ENCODE assay signal across 8 mouse cellular contexts in the genomic region with DNA sequence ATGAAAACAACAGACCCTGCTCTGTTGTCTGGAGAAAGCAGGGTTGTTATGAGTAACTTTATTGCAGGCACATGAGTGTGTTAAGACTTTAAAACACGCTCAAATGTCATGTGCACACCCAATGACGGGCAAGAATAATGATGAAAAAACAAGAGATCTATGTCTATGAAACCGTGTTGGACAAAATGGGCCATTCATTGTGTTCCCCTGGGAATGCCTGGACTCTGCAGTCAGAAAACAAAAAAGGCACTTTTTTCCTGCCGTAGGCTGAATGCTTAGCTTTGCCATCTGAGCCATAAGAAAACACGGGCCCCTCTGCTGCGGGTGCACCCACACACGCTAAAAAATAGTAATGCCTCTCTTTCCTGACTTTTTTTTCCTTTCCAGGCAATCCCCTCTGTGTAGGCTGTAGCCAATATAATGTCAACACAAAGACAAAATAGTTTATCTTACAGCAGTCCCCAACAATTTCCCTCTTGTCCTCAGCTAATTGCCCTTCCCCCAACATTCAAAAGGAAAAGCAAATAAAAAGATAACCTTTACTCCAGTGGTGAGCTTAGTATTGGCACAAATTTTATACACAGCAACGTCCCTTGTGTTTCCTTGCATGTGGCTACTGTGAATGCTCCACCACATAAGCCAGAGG.
A peak's percentile ranks its signal among the peaks of the same experiment; 100 is the strongest.
DNase-seq lines count a peak whose midpoint lies in the region; ATAC-seq and TF ChIP-seq lines count a peak whose summit lies in the region.

No protein-coding gene starts in this region.

- peaks cover 16% of the 10 kb centered on the region for H3K4me1 ChIP-seq in kidney, embryonic 16.5 days (ENCODE audit: insufficient read depth, low read length)
- H3K4me1 ChIP-seq in embryonic facial prominence, embryonic 11.5 days (ENCODE audit: control insufficient read depth, insufficient read depth, low read length), result no peaks in the 10 kb centered on the region
- peaks cover 8% of the 10 kb centered on the region; the same call in 1 of the 2 replicates for H3K4me1 ChIP-seq in hindbrain, postnatal 0 days (ENCODE audit: insufficient read depth, low read length)
- H3K4me1 ChIP-seq in neural tube, embryonic 13.5 days (replicated peaks), result peaks cover 46% of the 10 kb centered on the region

- no peak for DNase-seq in kidney, adult 9 months
- DNase-seq in embryonic facial prominence, embryonic 11.5 days (ENCODE audit: low spot score), result peak; percentile 68
- peak; percentile 54 for DNase-seq in hindbrain, postnatal 0 days (ENCODE audit: low spot score)
- DNase-seq in left cerebral cortex, postnatal 36 days (ENCODE audit: low spot score in 2 of 2), result no peak
- no peak for DNase-seq in T-cell, adult 2 months (ENCODE audit: low spot score)
- no peak for DNase-seq in urinary bladder, adult 18-20 months (ENCODE audit: low spot score in 2 of 2)

- 0 out of 2 replicates have a peak overlapping the region, but pooled peaks have one; percentile 13 for H3K4me2 ChIP-seq in kidney, embryonic 16.5 days (replicated peaks; ENCODE audit: low read depth, low read length)
- no peak overlapping the region for H3K4me2 ChIP-seq in embryonic facial prominence, embryonic 11.5 days (ENCODE audit: low read depth, low read length)
- H3K4me2 ChIP-seq in hindbrain, postnatal 0 days (ENCODE audit: low read depth, low read length), result peak overlapping the region; percentile 21; the same call in 1 of the 2 replicates
- H3K4me2 ChIP-seq in neural tube, embryonic 13.5 days, result peak overlapping the region; percentile 6

- ATAC-seq in kidney, embryonic 16.5 days (ENCODE audit: low FRiP score, low TSS enrichment), result 0 out of 2 replicates have a peak, but pooled peaks have one; percentile 27
- ATAC-seq in embryonic facial prominence, embryonic 11.5 days (replicated peaks; ENCODE audit: insufficient number of reproducible peaks, low FRiP score, low TSS enrichment, low read depth), result peak; percentile 65
- no peak for ATAC-seq in hindbrain, postnatal 0 days
- no peak for ATAC-seq in neural tube, embryonic 13.5 days (ENCODE audit: low read depth)

- no peak overlapping the region; the same call in 1 of the 2 replicates for H3K9ac ChIP-seq in kidney, embryonic 16.5 days (replicated peaks; ENCODE audit: low read length)
- no peak overlapping the region for H3K9ac ChIP-seq in embryonic facial prominence, embryonic 11.5 days (replicated peaks; ENCODE audit: low read length)
- no peak overlapping the region for H3K9ac ChIP-seq in hindbrain, postnatal 0 days (replicated peaks; ENCODE audit: low read length)
- no peak overlapping the region for H3K9ac ChIP-seq in neural tube, embryonic 13.5 days

- H3K9me3 ChIP-seq in kidney, embryonic 16.5 days (ENCODE audit: low read length), result no peaks in the 10 kb centered on the region
- no peaks in the 10 kb centered on the region for H3K9me3 ChIP-seq in embryonic facial prominence, embryonic 11.5 days (replicated peaks; ENCODE audit: control insufficient read depth, low read length)
- H3K9me3 ChIP-seq in hindbrain, postnatal 0 days (ENCODE audit: low read length), result no peaks in the 10 kb centered on the region
- no peaks in the 10 kb centered on the region for H3K9me3 ChIP-seq in neural tube, embryonic 13.5 days

- H3K27me3 ChIP-seq in kidney, embryonic 16.5 days (ENCODE audit: insufficient read depth, low read length), result no peaks in the 10 kb centered on the region
- no peaks in the 10 kb centered on the region for H3K27me3 ChIP-seq in embryonic facial prominence, embryonic 11.5 days (ENCODE audit: control insufficient read depth, insufficient read depth, low read length)
- no peaks in the 10 kb centered on the region for H3K27me3 ChIP-seq in hindbrain, postnatal 0 days (ENCODE audit: insufficient read depth, low read length)
- H3K27me3 ChIP-seq in neural tube, embryonic 13.5 days, result peaks cover 33% of the 10 kb centered on the region; the same call in 1 of the 2 replicates

- TF ChIP-seq CTCF in hindbrain, postnatal 0 days (IDR thresholded peaks at IDR 0.05; ENCODE audit: low read depth), result no peak

- no peak overlapping the region for H3K27ac ChIP-seq in kidney, embryonic 16.5 days (ENCODE audit: low read length)
- 0 out of 2 replicates have a peak overlapping the region, but pooled peaks have one; percentile 2 for H3K27ac ChIP-seq in embryonic facial prominence, embryonic 11.5 days (replicated peaks; ENCODE audit: low read depth, low read length)
- peak overlapping the region; percentile 32; the same call in 1 of the 2 replicates for H3K27ac ChIP-seq in hindbrain, postnatal 0 days
- H3K27ac ChIP-seq in neural tube, embryonic 13.5 days (replicated peaks), result peak overlapping the region; percentile 39

- H3K36me3 ChIP-seq in kidney, embryonic 16.5 days (ENCODE audit: insufficient read depth, low read length), result no peaks in the 10 kb centered on the region
- no peaks in the 10 kb centered on the region for H3K36me3 ChIP-seq in embryonic facial prominence, embryonic 11.5 days (replicated peaks; ENCODE audit: control insufficient read depth, insufficient read depth, low read depth, low read length)
- no peaks in the 10 kb centered on the region for H3K36me3 ChIP-seq in hindbrain, postnatal 0 days (ENCODE audit: insufficient read depth, low read length)
- no peaks in the 10 kb centered on the region for H3K36me3 ChIP-seq in neural tube, embryonic 13.5 days

- no peak overlapping the region for H3K4me3 ChIP-seq in kidney, embryonic 16.5 days (ENCODE audit: low read length)
- no peak overlapping the region for H3K4me3 ChIP-seq in embryonic facial prominence, embryonic 11.5 days (ENCODE audit: low read depth, low read length)
- no peak overlapping the region for H3K4me3 ChIP-seq in hindbrain, postnatal 0 days (ENCODE audit: low read length)
- no peak overlapping the region for H3K4me3 ChIP-seq in neural tube, embryonic 13.5 days

- intact Hi-C loops in left cerebral cortex, postnatal 36 days (cut with DNase I), result no loop called here

- WGBS in kidney, embryonic 16.5 days, result 12% methylated on average over 8 of the region's 8 CpGs
- WGBS in embryonic facial prominence, embryonic 11.5 days, result 10% methylated on average over 8 of the region's 8 CpGs
- 21% methylated on average over 8 of the region's 8 CpGs for WGBS in hindbrain, postnatal 0 days
- 5% methylated on average over 8 of the region's 8 CpGs for WGBS in neural tube, embryonic 13.5 days

Comparison
In these comparisons a context has a peak if more than half of its experiments do, and no peak if none do; other contexts are left out.
1. ATAC-seq: peak in kidney, embryonic 16.5 days (single experiment) and embryonic facial prominence, embryonic 11.5 days (single experiment); none in hindbrain, postnatal 0 days (single experiment) and neural tube, embryonic 13.5 days (single experiment).
2. DNase-seq: peak in embryonic facial prominence, embryonic 11.5 days (single experiment) and hindbrain, postnatal 0 days (single experiment); none in kidney, adult 9 months (single experiment), left cerebral cortex, postnatal 36 days (0 of 2), T-cell, adult 2 months (single experiment) and urinary bladder, adult 18-20 months (0 of 2).